Mouse (Mus musculus) cerebellum, adult 2 months (tissue): Measurements from ENCODE around the gene Trhde. TPM values are rescaled to one million over a fixed set of nuclear protein-coding genes. Genes with fewer than 3 reads are reported as not detected.

ENCODE experiments used
- DNase-seq, 2 experiments: peaks; one replicate each; pipeline ENCODE4 v3.0.0; 2021
- H3K27ac ChIP-seq: fragments of 200-500 bp; 2 replicates; pipeline ENCODE4 v1.5.1; 2012; ENCODE audit warnings: low read length, control low read depth, inconsistent platforms; ENCODE audit not compliant: insufficient read depth
- H3K27me3 ChIP-seq: fragments of 200-500 bp; 2 replicates; pipeline ENCODE4 v1.6.1; 2012; ENCODE audit warnings: inconsistent platforms, mild to moderate bottlenecking, low read length, moderate library complexity; ENCODE audit not compliant: control insufficient read depth, insufficient read depth
- H3K4me1 ChIP-seq: fragments of 200-500 bp; 2 replicates; pipeline ENCODE4 v1.6.1; 2011; ENCODE audit warnings: low read length; ENCODE audit not compliant: control insufficient read depth, insufficient read depth
- H3K4me3 ChIP-seq: fragments of 200-500 bp; replicated peaks from 2 replicates; pipeline ENCODE3; 2011; ENCODE audit warnings: mild to moderate bottlenecking, low read depth, low read length, control low read depth; ENCODE audit not compliant: insufficient read depth
- CTCF ChIP-seq: fragments of 200-500 bp; IDR thresholded peaks from 2 replicates; pipeline ENCODE4 v1.5.1; 2011; ENCODE audit warnings: low read depth, mild to moderate bottlenecking, control low read depth, low read length, moderate library complexity, borderline replicate concordance; ENCODE audit not compliant: insufficient read depth
- POLR2A ChIP-seq: fragments of 200-500 bp; IDR thresholded peaks from 2 replicates; pipeline ENCODE4 v1.6.1; 2011; ENCODE audit warnings: low read length, control low read depth, borderline replicate concordance; ENCODE audit not compliant: insufficient read depth
- WGBS: fragments of 180-500 bp; shearing (Covaris S2); methylation state at CpG from one replicate; pipeline ENCODE4 v1.1.7; 2018; 5-methylcytosine and 5-hydroxymethylcytosine counted together
- polyA plus RNA-seq: library from polyadenylated mRNA; depleted of rRNA; stranded (reverse); fragments of >200 nt; gene quantifications from 2 replicates; pipeline ENCODE4 v1.2.3, GENCODE M21; 2012

Gene Trhde
- polyA plus RNA-seq, 1 experiment, result 16.9 TPM

DNA sequence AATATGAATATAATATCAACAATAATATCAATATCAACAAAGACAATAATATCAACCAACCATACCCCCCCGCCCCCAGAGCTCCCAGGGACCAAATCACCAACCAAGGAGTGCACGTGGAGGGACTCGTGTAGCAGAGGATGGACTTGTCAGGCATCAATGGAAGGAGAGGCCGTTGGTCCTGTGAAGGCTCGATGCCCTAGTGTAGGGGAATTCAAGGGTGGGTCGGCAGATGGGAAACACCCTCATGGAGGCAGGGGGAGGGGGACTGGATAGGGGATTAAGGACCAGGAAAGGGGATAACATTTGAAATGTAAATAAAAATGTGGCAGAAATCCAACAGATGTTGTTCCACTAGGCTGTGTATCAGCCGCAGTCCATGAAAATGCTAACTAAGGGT is 40.0 kb downstream of the Trhde start:
- 90% methylated on average over 7 of the region's 7 CpGs for WGBS
- DNase-seq, result no peak
- Histone ChIP-seq H3K27me3 (no peaks in the 10 kb centered on the region), H3K27ac (no peak overlapping the region), H3K4me1 (no peaks in the 10 kb centered on the region), H3K4me3 (no peak overlapping the region)
- no peak for TF ChIP-seq POLR2A
- TF ChIP-seq CTCF, result no peak

DNA sequence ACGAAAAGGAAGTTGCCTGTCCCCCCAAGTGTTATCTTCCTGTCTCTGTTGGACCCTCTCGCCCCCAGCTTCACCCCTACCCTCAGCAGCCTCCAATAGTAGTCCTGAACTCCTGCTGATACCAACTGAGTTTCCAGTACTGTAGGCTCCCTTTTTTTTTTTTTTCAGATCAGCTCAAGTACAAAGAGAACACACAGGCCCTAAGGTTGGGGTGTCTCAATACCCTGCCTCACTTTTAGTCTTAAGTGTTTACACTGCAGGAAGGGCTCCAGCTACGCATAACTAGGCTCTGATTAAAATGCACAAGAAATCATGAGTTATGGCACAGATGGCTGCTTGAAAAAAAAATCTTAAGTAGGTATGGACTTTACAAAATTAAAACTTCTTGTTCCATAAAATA is 42.9 kb downstream of the Trhde start:
- Histone ChIP-seq H3K4me1 (peaks cover 3% of the 10 kb centered on the region; the same call in 1 of the 2 replicates), H3K27me3 (no peaks in the 10 kb centered on the region), H3K27ac (no peak overlapping the region), H3K4me3 (no peak overlapping the region)
- TF ChIP-seq POLR2A, result no peak
- TF ChIP-seq CTCF, result no peak
- DNase-seq, result no peak
- 41% methylated on average over 3 of the region's 3 CpGs for WGBS

DNA sequence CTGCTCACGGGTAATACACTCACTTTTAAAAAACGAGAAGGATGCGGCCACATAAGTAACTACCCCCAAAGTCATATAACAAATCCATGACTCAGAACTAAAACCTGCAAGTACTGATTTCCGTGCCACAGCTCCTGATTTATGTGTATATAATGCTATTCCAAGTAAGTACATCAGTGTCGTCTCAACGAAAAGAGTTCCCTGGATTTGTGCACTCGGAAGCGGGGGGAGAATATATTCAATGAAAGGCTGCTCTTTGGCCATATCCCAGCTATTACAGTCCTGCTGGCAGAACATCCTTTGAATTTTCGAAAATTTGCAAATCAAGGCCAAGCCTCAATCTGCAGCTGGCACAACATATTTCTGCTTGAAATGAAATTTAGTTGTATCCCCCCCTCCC is 43.5 kb downstream of the Trhde start:
- H3K27me3 ChIP-seq, result no peaks in the 10 kb centered on the region
- H3K4me1 ChIP-seq, result peaks cover 3% of the 10 kb centered on the region; the same call in 1 of the 2 replicates
- DNase-seq, result no peak
- H3K27ac ChIP-seq, result no peak overlapping the region
- no peak overlapping the region for H3K4me3 ChIP-seq
- no peak for TF ChIP-seq CTCF
- no peak for TF ChIP-seq POLR2A
- WGBS, result 35% methylated on average over 9 of the region's 9 CpGs

DNA sequence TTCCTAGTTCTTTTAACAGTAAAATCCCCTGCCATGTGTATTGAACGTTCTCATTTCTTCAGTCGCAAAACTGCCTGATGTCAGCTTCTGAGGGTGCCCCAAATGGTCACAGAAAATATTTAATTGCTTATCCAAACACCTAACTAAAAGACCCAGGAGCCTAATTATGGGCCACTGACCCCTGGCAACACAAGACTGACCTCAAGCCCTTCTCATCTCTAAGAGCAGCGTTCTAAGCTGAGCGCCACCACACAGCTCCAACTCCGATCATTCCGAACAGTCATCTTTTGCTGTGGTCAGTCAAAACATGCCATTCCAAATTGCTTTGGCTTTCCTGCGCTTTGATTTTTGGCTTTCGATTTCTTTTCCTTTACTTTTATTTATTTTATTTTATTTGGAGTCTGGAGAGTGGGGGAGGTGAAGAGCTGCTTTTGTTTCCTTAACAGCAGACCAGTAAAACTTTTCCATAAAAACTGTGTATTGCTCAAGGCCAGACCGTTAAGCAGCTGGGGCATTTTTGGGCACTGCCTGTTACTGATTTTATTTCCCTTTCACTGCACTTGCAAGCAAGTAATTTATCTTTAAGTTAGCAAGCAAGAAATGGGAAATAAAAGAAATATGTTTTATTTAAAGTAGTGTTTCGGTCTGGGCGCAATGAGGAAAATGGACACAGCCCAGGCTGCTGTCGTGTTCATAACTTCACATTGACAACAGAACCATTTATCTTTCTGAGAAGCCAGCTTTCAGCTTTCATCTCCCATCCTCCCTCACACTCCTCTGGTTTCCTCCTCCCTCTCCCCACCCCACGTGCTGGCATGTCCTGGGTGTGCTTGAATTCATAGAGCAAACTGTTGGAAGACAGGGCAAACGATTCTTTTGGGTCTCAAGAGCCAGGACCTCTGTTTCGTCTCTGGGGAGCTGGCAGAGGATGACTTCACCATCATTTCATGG is 59.1 kb downstream of the Trhde start:
- TF ChIP-seq CTCF (no peak), POLR2A (no peak)
- WGBS, result 68% methylated on average over 15 of the region's 15 CpGs
- no peak overlapping the region for H3K4me3 ChIP-seq
- H3K27me3 ChIP-seq, result no peaks in the 10 kb centered on the region
- H3K4me1 ChIP-seq, result peaks cover 2% of the 10 kb centered on the region; the same call in 1 of the 2 replicates
- no peak overlapping the region for H3K27ac ChIP-seq
- DNase-seq, result no peak

DNA sequence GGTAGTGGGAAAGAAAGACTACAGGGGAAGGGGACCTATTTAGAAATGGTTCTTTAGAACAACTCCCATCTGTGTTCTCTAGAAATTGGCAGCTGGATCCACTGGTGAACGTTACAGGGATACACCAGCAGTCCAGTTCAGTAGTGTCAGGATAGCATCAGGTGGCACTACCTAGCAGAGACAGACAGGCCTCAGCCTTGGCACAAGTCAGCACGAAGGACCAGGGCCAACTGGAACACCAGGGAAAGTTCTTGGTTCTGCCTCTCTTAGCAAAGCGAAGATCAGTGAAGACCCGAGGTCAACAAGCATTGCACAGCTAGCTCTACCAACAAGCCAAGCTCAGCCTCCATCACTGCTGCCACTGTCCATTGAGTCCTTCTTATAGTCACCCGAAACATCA is 62.2 kb downstream of the Trhde start:
- Histone ChIP-seq H3K4me1 (peaks cover 10% of the 10 kb centered on the region), H3K27me3 (no peaks in the 10 kb centered on the region), H3K27ac (no peak overlapping the region), H3K4me3 (no peak overlapping the region)
- DNase-seq, result peak in 1 of 2 experiments; percentile 52
- 65% methylated on average over 5 of the region's 5 CpGs for WGBS
- TF ChIP-seq CTCF (no peak), POLR2A (no peak)

- 91% methylated on average over 2 of the region's 2 CpGs for WGBS
- no peak overlapping the region for H3K27ac ChIP-seq
- TF ChIP-seq CTCF (no peak), POLR2A (no peak)
- peaks cover 16% of the 10 kb centered on the region for H3K4me1 ChIP-seq
- DNase-seq, result no peak
- no peak overlapping the region for H3K4me3 ChIP-seq
- H3K27me3 ChIP-seq, result no peaks in the 10 kb centered on the region
Measured at GRCm38 (mm10) chr10:114737581-114737980, 64.5 kb downstream of the Trhde start.

- TF ChIP-seq POLR2A (no peak), CTCF (no peak)
- Histone ChIP-seq H3K27me3 (no peaks in the 10 kb centered on the region), H3K4me3 (no peak overlapping the region), H3K27ac (no peak overlapping the region), H3K4me1 (peaks cover 15% of the 10 kb centered on the region)
- 60% methylated on average over 3 of the region's 3 CpGs for WGBS
- peak; percentile 32 to 65 for DNase-seq
Measured at GRCm38 (mm10) chr10:114736377-114736776, 65.7 kb downstream of the Trhde start.

GRCm38 (mm10) chr10:114735678-114736077 is 66.4 kb downstream of the Trhde start:
- H3K4me1 ChIP-seq, result peaks cover 15% of the 10 kb centered on the region
- TF ChIP-seq CTCF (no peak), POLR2A (no peak)
- WGBS, result 47% methylated on average over 5 of the region's 5 CpGs
- H3K27me3 ChIP-seq, result no peaks in the 10 kb centered on the region
- no peak overlapping the region for H3K27ac ChIP-seq
- no peak overlapping the region for H3K4me3 ChIP-seq
- no peak for DNase-seq
